Mouse (Mus musculus): ENCODE results near the gene Avpr2. TPM values are rescaled to one million over a fixed set of nuclear protein-coding genes. Genes with fewer than 3 reads are reported as not detected.

Avpr2 gene
- total RNA-seq (2017), result 2.4 and 2.6 TPM in 2 replicates

DNA sequence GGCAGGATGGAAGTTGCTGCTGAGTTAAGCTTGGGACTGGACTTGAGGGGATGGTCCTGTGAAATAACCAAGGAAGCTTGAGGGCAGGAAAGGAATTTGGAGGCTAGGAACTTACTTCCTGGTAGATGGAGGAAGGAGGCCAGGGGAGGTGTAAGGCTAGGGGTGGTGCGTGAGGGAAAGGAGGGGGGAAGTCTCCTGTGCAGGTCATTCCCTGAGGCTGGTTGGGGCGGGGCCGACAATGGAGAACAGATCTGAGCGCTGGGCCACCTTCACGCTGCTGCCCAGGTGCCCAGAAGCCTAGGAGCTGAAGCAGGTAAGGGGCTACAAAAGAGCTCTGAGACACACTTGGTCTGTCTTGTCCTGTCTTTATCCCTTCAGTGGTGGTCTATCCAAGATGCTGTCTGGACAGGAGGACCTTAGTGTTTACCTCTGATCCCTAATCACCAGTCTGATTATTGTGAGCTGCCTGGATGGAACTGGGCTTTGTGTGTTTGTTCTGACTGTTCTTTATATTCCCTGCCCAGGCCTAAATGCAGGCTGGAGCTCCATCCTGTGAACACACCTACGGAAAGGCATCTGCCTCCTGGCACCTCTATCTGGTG is at the start of gene Avpr2:
Gene Avpr2, plus strand, starts transcription at position 552 of the 602 bp plus-strand sequence.
- no peak for ATAC-seq (ENCODE audit: extremely low read depth, insufficient number of reproducible peaks, low FRiP score, poor library complexity, severe bottlenecking)

DNA sequence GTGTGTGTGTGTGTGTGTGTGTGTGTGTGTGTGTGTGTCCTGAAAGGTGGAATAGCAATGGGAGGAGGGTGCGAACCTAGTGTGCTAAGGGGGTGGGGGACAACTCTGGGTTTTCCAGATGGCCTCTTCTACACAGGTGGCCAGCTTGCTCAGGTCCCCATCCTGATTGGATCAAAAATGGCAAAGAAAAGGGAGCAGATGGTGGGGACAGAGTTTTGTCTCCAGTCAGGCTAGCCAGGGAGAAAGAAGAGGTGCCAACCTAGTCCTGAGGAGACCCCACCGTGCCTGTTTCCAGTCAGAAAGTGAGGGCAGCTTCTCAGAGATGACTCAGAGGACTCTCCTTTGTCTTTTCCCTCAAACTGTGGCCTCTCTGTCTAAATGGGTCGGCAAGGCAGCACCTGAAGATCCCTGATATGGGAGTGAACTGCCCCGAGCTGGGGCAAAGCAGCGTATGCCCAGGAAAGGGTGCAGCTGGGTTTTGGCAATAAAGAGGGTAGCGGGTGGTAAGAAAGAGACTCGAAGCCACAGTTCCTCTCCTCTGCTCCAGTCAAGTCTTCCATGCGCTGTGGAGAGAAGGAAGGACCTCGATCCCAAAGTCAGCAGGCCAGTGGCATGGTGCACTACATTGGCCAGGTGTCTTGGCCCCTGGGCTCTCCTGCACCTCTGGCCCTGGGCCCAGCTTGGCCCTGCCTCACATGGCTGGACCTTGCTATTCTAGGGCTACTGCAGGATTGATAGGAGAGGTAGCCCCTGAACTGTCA is 37.4 kb upstream of the Avpr2 start:
- no peak for ATAC-seq (ENCODE audit: extremely low read depth, insufficient number of reproducible peaks, low FRiP score, poor library complexity, severe bottlenecking)

GRCm38 (mm10) chrX:73855087-73855408 is 36.9 kb upstream of the Avpr2 start:
- no peak for ATAC-seq (ENCODE audit: extremely low read depth, insufficient number of reproducible peaks, low FRiP score, poor library complexity, severe bottlenecking)

DNA sequence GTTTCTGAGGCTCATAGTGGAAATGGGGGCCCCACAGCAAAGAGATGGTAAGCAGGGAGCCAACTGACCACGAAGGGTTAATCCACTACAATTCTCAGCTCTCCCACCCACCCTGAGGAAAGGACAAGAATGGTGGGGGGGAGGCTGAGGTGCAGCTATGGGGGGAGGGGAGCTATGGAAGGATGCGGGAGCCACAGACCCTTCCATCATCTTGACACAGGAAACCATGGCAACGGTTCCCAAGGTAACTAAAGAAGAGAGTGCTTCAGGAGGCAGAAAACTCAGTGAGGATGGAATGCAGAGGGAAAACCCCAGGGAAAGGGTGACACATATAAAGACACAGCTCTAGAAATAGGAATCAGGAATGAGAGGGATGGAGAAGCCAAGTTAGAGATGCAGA is 27.2 kb upstream of the Avpr2 start:
- ATAC-seq (ENCODE audit: extremely low read depth, insufficient number of reproducible peaks, low FRiP score, poor library complexity, severe bottlenecking), result no peak

DNA sequence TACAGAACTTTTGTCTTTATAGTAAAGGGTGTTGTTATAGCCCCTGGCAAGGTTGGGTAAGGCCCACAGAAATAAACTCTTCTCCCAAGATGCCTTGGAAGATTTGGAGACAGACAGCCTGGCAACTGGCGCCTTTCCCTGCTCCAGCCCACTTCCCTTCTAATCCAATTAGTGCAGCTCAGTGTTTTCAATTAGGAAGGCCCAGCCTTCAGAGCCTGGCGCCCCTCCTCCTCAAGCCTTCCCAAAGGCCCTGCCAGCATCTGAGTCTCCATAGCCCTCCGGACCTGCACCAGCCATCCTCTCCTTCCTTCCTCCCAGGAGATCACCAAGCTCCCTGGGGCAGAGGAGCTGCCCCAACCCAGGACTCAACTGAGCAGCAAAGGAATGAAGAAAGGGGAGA is 24.6 kb upstream of the Avpr2 start:
- ATAC-seq (ENCODE audit: extremely low read depth, insufficient number of reproducible peaks, low FRiP score, poor library complexity, severe bottlenecking), result no peak

- ATAC-seq (ENCODE audit: extremely low read depth, insufficient number of reproducible peaks, low FRiP score, poor library complexity, severe bottlenecking), result no peak
Measured at GRCm38 (mm10) chrX:73867852-73868251, 24.1 kb upstream of the Avpr2 start.

DNA sequence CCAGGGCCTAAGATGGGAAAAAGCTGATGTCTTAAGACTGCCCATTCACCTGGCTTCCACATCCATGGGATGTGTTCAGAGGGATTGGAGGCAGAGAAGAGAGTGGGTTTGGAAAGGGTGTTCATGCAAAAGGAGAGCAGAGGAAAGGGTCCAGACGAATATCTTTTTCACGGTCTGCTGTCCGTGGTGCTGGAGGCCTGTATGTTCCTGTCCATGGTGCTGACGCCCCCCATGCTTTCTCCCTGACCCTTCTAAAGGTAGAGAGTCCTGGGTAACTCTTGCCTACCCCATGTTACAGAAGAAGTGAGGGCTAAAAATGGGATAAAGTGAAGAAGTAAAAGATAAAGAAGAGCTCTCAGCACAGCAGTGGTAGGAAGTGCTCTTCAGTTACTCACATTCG is 22.6 kb upstream of the Avpr2 start:
- no peak for ATAC-seq (ENCODE audit: extremely low read depth, insufficient number of reproducible peaks, low FRiP score, poor library complexity, severe bottlenecking)

- ATAC-seq (ENCODE audit: extremely low read depth, insufficient number of reproducible peaks, low FRiP score, poor library complexity, severe bottlenecking), result no peak
Measured at GRCm38 (mm10) chrX:73871474-73871873, 20.4 kb upstream of the Avpr2 start.

GRCm38 (mm10) chrX:73871956-73872355 is 19.9 kb upstream of the Avpr2 start:
- no peak for ATAC-seq (ENCODE audit: extremely low read depth, insufficient number of reproducible peaks, low FRiP score, poor library complexity, severe bottlenecking)

GRCm38 (mm10) chrX:73875881-73876280 is 16.0 kb upstream of the Avpr2 start:
- no peak for ATAC-seq (ENCODE audit: extremely low read depth, insufficient number of reproducible peaks, low FRiP score, poor library complexity, severe bottlenecking)

DNA sequence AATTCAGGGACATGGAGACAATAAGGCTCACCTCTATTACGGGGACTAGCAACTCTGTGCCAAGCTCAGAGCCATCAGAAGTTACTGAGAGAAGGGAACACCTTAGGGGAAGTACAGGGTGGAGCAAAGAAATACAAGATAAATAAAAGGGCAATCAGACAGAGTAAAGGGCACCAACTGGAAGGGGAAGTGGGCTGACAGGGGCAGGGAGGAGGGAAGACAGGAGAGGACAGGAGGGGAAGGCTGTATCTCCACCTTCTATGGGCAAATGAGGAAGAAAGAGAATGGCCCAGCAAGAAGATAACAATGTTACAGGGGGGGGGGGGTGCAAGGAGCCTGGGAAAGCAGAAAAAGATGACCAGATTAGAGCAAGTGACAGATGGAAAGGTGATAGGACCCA is 14.9 kb upstream of the Avpr2 start:
- ATAC-seq (ENCODE audit: extremely low read depth, insufficient number of reproducible peaks, low FRiP score, poor library complexity, severe bottlenecking), result no peak

- peak; percentile 81 for ATAC-seq (ENCODE audit: extremely low read depth, insufficient number of reproducible peaks, low FRiP score, poor library complexity, severe bottlenecking)
Measured at GRCm38 (mm10) chrX:73880194-73881035, 11.5 kb upstream of the Avpr2 start.

- ATAC-seq (ENCODE audit: extremely low read depth, insufficient number of reproducible peaks, low FRiP score, poor library complexity, severe bottlenecking), result no peak
Measured at GRCm38 (mm10) chrX:73881036-73881427, 10.9 kb upstream of the Avpr2 start.

DNA sequence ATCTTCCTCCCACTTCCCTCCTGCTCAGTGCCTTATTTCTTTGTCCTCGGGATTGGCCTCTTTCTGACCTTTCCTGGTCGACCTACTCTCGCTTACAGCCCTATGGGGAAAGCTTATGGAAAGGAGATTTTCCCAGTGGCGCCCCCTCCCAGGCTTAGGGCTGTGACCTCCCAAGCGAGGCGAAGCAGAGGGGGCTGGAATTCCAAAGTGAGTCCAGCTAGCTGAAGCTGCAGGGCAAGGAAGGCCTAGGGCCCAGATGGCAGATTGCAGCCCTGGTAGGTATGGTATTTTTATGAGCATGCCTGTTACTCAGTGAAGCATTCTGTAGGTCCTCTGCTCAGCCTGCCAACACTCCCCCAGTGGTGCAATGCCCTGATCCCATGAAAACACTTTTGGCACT is 10.4 kb upstream of the Avpr2 start:
- ATAC-seq (ENCODE audit: extremely low read depth, insufficient number of reproducible peaks, low FRiP score, poor library complexity, severe bottlenecking), result no peak

- ATAC-seq (ENCODE audit: extremely low read depth, insufficient number of reproducible peaks, low FRiP score, poor library complexity, severe bottlenecking), result no peak
Measured at GRCm38 (mm10) chrX:73892833-73893232, 931 bp downstream of the Avpr2 start.

- ATAC-seq (ENCODE audit: extremely low read depth, insufficient number of reproducible peaks, low FRiP score, poor library complexity, severe bottlenecking), result no peak
Measured at GRCm38 (mm10) chrX:73895719-73896118, 3.8 kb downstream of the Avpr2 start, which contains the start of gene L1cam. L1cam (minus strand) TSS chrX:73896105.

DNA sequence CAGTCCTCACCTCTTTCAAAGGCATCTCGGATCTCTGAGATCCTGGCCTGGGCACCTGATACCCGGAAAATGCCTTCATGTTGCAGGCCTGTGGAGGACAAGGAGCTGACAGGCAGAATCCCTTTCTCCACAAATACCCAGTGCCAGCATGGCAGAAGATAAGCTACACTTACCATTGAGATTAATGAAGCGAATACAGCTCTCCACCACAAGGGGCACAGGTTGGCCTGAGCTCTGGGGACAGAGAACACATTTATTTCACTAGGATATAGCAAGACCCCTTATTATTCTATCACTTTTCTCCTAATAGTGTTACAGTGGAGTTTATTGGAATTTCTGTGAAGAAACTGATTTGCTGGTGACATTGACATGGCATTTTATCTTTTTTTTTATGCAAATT is 6.1 kb downstream of the Avpr2 start:
- ATAC-seq (ENCODE audit: extremely low read depth, insufficient number of reproducible peaks, low FRiP score, poor library complexity, severe bottlenecking), result no peak

DNA sequence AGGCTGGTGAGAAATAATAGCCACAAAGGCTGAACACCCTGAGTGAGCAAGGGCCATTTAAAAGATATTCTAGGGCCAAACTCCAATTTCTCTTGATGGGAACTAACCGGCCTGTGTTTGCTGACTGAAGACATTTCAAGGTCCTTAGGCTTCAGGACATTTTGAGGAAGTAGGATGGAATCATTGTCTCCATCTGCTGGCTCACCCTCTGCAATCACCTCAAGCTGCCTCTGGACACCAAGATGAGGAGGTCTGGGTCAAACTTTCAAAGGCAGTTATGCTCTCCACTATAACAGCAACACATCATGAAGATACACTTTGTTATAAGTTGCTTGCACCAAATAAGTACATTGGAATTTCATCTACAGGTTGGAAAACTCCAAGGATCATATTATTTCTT is 18.1 kb downstream of the Avpr2 start:
- ATAC-seq (ENCODE audit: extremely low read depth, insufficient number of reproducible peaks, low FRiP score, poor library complexity, severe bottlenecking), result no peak

GRCm38 (mm10) chrX:73910451-73910850 is 18.5 kb downstream of the Avpr2 start:
- no peak for ATAC-seq (ENCODE audit: extremely low read depth, insufficient number of reproducible peaks, low FRiP score, poor library complexity, severe bottlenecking)

- ATAC-seq (ENCODE audit: extremely low read depth, insufficient number of reproducible peaks, low FRiP score, poor library complexity, severe bottlenecking), result no peak
Measured at GRCm38 (mm10) chrX:73911156-73911555, 19.3 kb downstream of the Avpr2 start.

Data from neutrophil, adult 5-6 weeks (primary cell).